Mouse (Mus musculus): ENCODE results near the gene 2410137M14Rik. TPM values are rescaled to one million over a fixed set of nuclear protein-coding genes. Genes with fewer than 3 reads are reported as not detected.

Gene 2410137M14Rik
- total and polyA plus RNA-seq, 3 experiments, result not detected

DNA sequence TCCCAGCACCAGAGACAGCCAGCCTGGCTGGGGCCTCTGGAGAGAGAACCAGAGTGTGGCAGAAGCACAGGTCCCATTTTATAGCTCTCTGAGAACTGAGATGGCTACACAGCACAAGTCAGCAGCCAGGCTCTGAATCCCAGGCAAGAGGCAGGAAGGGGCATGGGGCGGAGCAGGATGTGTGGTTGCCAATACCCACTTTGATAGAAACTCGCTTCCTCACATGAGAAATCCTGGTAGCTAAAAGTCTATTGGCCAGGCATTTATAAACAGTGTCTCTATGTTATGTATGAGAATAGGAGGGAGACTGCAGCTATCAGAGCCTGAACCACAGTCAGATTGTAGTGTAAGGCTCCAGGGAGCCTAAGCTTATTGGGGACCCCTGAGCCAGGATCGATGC is 8.2 kb downstream of the 2410137M14Rik start:
- Histone ChIP-seq H3K9ac (ENCODE audit: control insufficient read depth, low read depth, low read length, poor library complexity, severe bottlenecking) (no peak overlapping the region), H3K4me1 (ENCODE audit: control insufficient read depth in 1 of 2, insufficient read depth in 2 of 2, low read length in 2 of 2) (no peaks in the 10 kb centered on the region), H3K27ac (ENCODE audit: control insufficient read depth, low read depth, low read length) (no peak overlapping the region), H3K9me3 (replicated peaks; ENCODE audit: insufficient read depth, low read length) (no peaks in the 10 kb centered on the region), H3K79me2 (ENCODE audit: control insufficient read depth, insufficient read depth, low read length, poor library complexity) (no peaks in the 10 kb centered on the region), H3K36me3 (ENCODE audit: control insufficient read depth in 1 of 2, insufficient read depth in 2 of 2, low read length in 2 of 2) (no peaks in the 10 kb centered on the region), H3K4me3 (ENCODE audit: control insufficient read depth in 1 of 2, insufficient read depth in 1 of 2, low read depth in 2 of 2, low read length in 2 of 2) (no peak overlapping the region), H3K27me3 (ENCODE audit: control insufficient read depth in 1 of 2, insufficient read depth in 2 of 2, low read length in 2 of 2) (peaks cover 0 to 6% of the 10 kb centered on the region in 2 experiments; a peak in 2 of 4 replicates)
- no peak for TF ChIP-seq CHD2 (IDR thresholded peaks at IDR 0.05; ENCODE audit: low read length)
- no peak for DNase-seq (ENCODE audit: low read depth, low spot score)

- H3K4me3 ChIP-seq (ENCODE audit: control insufficient read depth in 1 of 2, insufficient read depth in 1 of 2, low read depth in 2 of 2, low read length in 2 of 2), result no peak overlapping the region
- no peak overlapping the region for H3K27ac ChIP-seq (ENCODE audit: control insufficient read depth, low read depth, low read length)
- H3K79me2 ChIP-seq (ENCODE audit: control insufficient read depth, insufficient read depth, low read length, poor library complexity), result no peaks in the 10 kb centered on the region
- no peaks in the 10 kb centered on the region for H3K36me3 ChIP-seq (ENCODE audit: control insufficient read depth in 1 of 2, insufficient read depth in 2 of 2, low read length in 2 of 2)
- H3K4me1 ChIP-seq (ENCODE audit: control insufficient read depth in 1 of 2, insufficient read depth in 2 of 2, low read length in 2 of 2), result no peaks in the 10 kb centered on the region
- H3K27me3 ChIP-seq (ENCODE audit: control insufficient read depth in 1 of 2, insufficient read depth in 2 of 2, low read length in 2 of 2), result peaks cover 0 to 3% of the 10 kb centered on the region in 2 experiments; a peak in 1 of 4 replicates
- DNase-seq (ENCODE audit: low read depth, low spot score), result no peak
- H3K9ac ChIP-seq (ENCODE audit: control insufficient read depth, low read depth, low read length, poor library complexity, severe bottlenecking), result no peak overlapping the region
- H3K9me3 ChIP-seq (replicated peaks; ENCODE audit: insufficient read depth, low read length), result no peaks in the 10 kb centered on the region
- TF ChIP-seq CHD2 (IDR thresholded peaks at IDR 0.05; ENCODE audit: low read length) (no peak), HCFC1 (IDR thresholded peaks at IDR 0.05; ENCODE audit: low read depth, low read length) (no peak), SIN3A (IDR thresholded peaks at IDR 0.05; ENCODE audit: low read length) (no peak), GATA1 (IDR thresholded peaks at IDR 0.05; ENCODE audit: low read depth, low read length) (no peak), POLR2AphosphoS5 (IDR thresholded peaks at IDR 0.05; ENCODE audit: borderline replicate concordance, low read depth, low read length) (no peak), ELF1 (IDR thresholded peaks at IDR 0.05; ENCODE audit: low read depth, low read length) (no peak), ETS1 (IDR thresholded peaks at IDR 0.05; ENCODE audit: low read depth, low read length) (no peak), UBTF (IDR thresholded peaks at IDR 0.05; ENCODE audit: borderline replicate concordance, insufficient read depth, low read depth, low read length) (no peak), POLR2AphosphoS2 (IDR thresholded peaks at IDR 0.05; ENCODE audit: low read length) (no peak), TBP (IDR thresholded peaks at IDR 0.05; ENCODE audit: low read depth, low read length) (no peak), MXI1 (IDR thresholded peaks at IDR 0.05; ENCODE audit: low read depth, low read length) (no peak), ZKSCAN1 (IDR thresholded peaks at IDR 0.05; ENCODE audit: low read depth, low read length) (no peak), GABPA (IDR thresholded peaks at IDR 0.05; ENCODE audit: low read depth, low read length) (no peak), ZC3H11A (IDR thresholded peaks at IDR 0.05; ENCODE audit: low read depth, low read length) (no peak), ZMIZ1 (IDR thresholded peaks at IDR 0.05; ENCODE audit: low read depth, low read length) (no peak), TCF12 (IDR thresholded peaks at IDR 0.05; ENCODE audit: low read depth, low read length) (no peak), RCOR1 (IDR thresholded peaks at IDR 0.05; ENCODE audit: low read depth, low read length) (no peak)
Observed at GRCm38 (mm10) chr17:36971172-36971850, 9.7 kb downstream of the 2410137M14Rik start.

Measured in MEL (cell line).